Mouse (Mus musculus) embryonic fibroblast, embryonic 13.5 days (primary cell): ENCODE measurements around the gene Gm8909.

ENCODE experiments used
- CTCF ChIP-seq: IDR thresholded peaks from 2 replicates; pipeline ENCODE4 v1.5.1; 2011; ENCODE audit warnings: mild to moderate bottlenecking, control low read depth, low read length, moderate library complexity, borderline replicate concordance; ENCODE audit not compliant: insufficient read depth
- POLR2A ChIP-seq: IDR thresholded peaks from 2 replicates; pipeline ENCODE4 v1.6.1; 2011; ENCODE audit warnings: low read depth, mild to moderate bottlenecking, control low read depth, low read length, moderate library complexity

GRCm38 (mm10) chr17:36182212-36182611 is 13.9 kb upstream of the Gm8909 start:
- TF ChIP-seq CTCF (no peak), POLR2A (no peak)
